Mouse (Mus musculus) limb, embryonic 10.5 days (tissue): ENCODE data around the gene Cpxm1. TPM values are rescaled to one million over a fixed set of nuclear protein-coding genes. Genes with fewer than 3 reads are reported as not detected.
A peak's percentile ranks its signal among the peaks of the same experiment; 100 is the strongest.

Experiments used
- DNase-seq: peaks from one replicate; pipeline ENCODE4 v3.0.0-alpha.2; 2017; ENCODE audit warnings: low spot score
- H3K27ac ChIP-seq: fragments of 300-500 bp; sonication (generic); 2 replicates; pipeline ENCODE4 v1.5.1; 2016; ENCODE audit warnings: mild to moderate bottlenecking
- H3K27me3 ChIP-seq: fragments of 300-500 bp; sonication (generic); 2 replicates; pipeline ENCODE4 v1.6.1; 2016; ENCODE audit warnings: low read depth, mild to moderate bottlenecking; ENCODE audit not compliant: poor library complexity, severe bottlenecking
- H3K36me3 ChIP-seq: fragments of 300-500 bp; sonication (generic); 2 replicates; pipeline ENCODE4 v1.6.1; 2016; ENCODE audit warnings: mild to moderate bottlenecking, moderate library complexity
- H3K4me1 ChIP-seq: fragments of 300-500 bp; sonication (generic); 2 replicates; pipeline ENCODE4 v1.6.1; 2016
- H3K4me3 ChIP-seq: fragments of 300-500 bp; sonication (generic); 2 replicates; pipeline ENCODE4 v1.5.1; 2016; ENCODE audit warnings: mild to moderate bottlenecking, moderate library complexity
- H3K9me3 ChIP-seq: fragments of 300-500 bp; sonication (generic); replicated peaks from 2 replicates; pipeline ENCODE4 v1.6.1; 2016; ENCODE audit warnings: mild to moderate bottlenecking
- WGBS: fragments of 180-500 bp; shearing (Covaris S2); methylation state at CpG from one replicate; pipeline ENCODE4 v1.1.7; 2016; 5-methylcytosine and 5-hydroxymethylcytosine counted together
- polyA plus RNA-seq: library from polyadenylated mRNA; unstranded; fragments of >200 nt; fragmentation: Nextera tagmentation; extraction: Ambion mirVana; gene quantifications from 2 replicates; pipeline ENCODE4 v1.2.1, GENCODE M21; 2016

Cpxm1 gene
- 65.6 and 75.4 TPM in 2 replicates for polyA plus RNA-seq

DNA sequence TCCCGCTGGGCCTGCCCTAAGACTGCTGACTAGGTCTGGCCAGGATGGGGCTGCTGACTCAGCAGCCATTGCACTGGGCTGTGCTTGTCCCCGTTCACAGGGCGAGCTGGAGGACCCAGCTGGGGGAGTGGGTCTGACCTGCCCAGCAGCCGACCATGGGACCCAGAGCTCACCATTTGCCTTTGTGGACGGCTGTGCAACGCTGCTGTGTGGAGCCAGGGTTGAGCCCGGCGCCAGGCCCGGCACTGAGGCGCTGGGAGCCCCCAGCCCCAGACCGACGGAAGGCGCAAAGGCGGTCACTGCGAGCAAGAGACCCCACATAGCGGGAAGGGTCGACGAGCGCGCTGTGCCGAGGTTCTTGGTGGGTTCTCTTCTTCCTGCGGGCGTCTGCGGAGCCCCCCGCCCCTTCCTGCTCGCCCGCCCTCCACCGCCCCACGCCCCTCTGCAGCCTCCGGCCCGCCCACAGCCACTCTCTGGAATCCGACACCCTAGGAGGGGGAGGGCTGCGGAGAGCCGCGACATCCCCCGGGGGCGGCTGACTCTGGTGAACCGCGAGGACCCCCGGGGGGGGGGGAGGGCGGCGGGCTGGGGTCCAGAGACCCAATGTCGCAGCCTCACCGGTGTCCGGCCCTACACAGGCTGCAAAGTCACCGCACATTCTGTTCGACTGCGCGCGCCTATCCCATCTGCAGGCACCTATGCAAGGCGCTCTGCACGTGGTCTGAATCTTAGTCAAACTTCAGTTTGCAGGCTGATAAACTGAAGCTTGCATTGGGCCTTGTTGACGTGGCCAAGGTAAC, at the start of gene Cpxm1:
Gene Cpxm1 (minus strand): TSS at position 389 of the 800 bp plus-strand sequence.
- H3K36me3 ChIP-seq, result peaks cover 39% of the 10 kb centered on the region
- no peaks in the 10 kb centered on the region for H3K9me3 ChIP-seq
- H3K4me3 ChIP-seq, result peak within 1 kb of the TSS; percentile 80
- WGBS, result under 1% methylated on average over 52 of the region's 53 CpGs
- peak within 1 kb of the TSS; percentile 96 for H3K27ac ChIP-seq
- no peaks in the 10 kb centered on the region for H3K27me3 ChIP-seq
- DNase-seq, result peak; percentile 90
- peaks cover 32% of the 10 kb centered on the region for H3K4me1 ChIP-seq

DNA sequence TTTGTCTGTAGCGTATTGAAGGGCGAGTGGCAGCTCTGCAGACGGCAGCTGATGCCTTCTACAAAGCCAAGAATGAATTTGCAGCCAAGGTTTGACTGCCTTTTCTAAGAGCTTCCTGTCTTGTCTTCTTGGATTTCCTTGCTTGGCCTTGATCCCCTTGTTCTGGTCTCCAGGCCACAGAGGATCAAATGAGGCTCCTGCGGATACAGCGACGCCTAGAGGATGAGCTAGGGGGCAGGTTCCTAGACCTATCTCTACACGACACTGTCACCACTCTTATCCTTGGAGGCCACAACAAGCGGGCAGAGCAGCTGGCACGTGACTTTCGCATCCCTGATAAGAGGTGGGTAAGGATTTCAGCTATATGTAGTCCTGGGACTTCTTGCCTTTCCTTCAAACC, 44.8 kb upstream of the Cpxm1 start:
- Histone ChIP-seq H3K9me3 (no peaks in the 10 kb centered on the region), H3K36me3 (peaks cover 80% of the 10 kb centered on the region), H3K4me3 (no peak overlapping the region), H3K4me1 (no peaks in the 10 kb centered on the region), H3K27ac (no peak overlapping the region), H3K27me3 (no peaks in the 10 kb centered on the region)
- no peak for DNase-seq
- 89% methylated on average over 10 of the region's 10 CpGs for WGBS

DNA sequence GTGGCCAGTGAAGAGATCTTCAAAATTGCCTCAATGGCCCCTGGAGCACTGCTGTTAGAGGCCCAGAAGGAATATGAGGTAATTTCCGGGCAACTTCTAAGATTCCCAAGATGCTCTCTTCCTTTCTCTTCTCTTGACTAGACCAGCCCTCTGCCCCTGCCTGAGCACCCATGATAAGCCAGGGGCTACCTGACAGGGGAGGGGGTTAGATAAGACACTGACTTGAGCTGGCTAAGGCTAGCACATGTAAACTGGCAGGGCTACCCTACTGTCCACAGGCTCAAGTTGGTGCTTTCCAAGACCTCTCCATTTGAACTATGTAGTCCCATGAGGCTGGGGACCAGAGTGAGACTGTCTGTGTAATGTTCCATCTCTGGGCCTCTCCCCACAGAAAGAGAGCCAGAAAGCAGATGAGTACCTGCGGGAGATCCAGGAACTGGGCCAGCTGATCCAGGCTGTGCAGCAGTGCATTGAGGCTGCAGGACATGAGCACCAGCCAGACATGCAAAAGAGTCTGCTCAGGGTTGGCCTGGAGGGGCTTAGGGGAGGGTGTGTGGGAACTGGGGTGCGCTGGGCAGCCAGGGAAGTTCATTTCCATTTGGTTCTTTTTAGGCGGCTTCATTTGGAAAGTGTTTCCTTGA, 42.6 kb upstream of the Cpxm1 start:
- no peak for DNase-seq
- peaks cover 84% of the 10 kb centered on the region for H3K36me3 ChIP-seq
- no peak overlapping the region for H3K4me3 ChIP-seq
- H3K4me1 ChIP-seq, result no peaks in the 10 kb centered on the region
- 95% methylated on average over 4 of the region's 4 CpGs for WGBS
- H3K27me3 ChIP-seq, result no peaks in the 10 kb centered on the region
- no peaks in the 10 kb centered on the region for H3K9me3 ChIP-seq
- H3K27ac ChIP-seq, result no peak overlapping the region

DNA sequence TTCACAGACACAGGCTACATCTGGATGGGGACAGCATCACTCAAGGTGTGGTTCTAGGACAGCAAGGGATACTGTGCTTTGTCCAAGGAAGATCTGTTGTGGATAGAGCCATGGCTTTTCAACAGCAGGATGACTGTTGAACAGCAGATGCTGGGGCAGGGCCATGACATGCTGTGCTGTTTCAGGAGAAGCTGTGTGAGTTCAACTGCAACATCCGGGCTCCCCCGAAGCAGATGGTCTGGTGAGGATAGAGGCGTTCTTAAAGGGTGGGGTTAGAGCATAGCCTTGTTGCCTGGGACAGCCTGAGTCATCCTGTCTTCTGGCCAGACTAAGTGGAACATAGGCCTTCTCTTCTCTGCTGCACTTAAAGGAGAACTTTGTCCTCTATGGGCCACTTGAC, 41.5 kb upstream of the Cpxm1 start:
- H3K27ac ChIP-seq, result no peak overlapping the region
- WGBS, result 92% methylated on average over 3 of the region's 3 CpGs
- H3K4me3 ChIP-seq, result no peak overlapping the region
- peaks cover 74% of the 10 kb centered on the region for H3K36me3 ChIP-seq
- DNase-seq, result no peak
- no peaks in the 10 kb centered on the region for H3K4me1 ChIP-seq
- H3K9me3 ChIP-seq, result no peaks in the 10 kb centered on the region
- H3K27me3 ChIP-seq, result no peaks in the 10 kb centered on the region

DNA sequence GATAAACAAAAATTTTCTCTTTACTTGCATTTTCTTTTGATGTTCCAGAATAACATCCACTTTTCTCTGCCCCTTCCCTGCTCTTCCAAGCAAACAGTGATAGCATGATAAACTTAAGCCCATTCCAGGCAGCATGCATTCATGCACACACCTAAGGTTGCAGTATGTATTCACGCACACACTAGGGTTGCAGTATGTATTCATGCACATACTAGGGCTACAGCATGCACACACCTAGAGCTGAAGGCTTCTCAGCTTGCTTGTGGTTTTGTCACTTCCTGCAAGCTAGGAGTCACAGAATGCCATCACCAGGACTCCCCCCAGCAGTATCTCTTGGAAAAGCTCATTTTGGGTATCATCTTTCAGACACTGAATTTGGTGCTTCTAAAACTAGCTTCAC, 39.4 kb upstream of the Cpxm1 start:
- Histone ChIP-seq H3K36me3 (peaks cover 62% of the 10 kb centered on the region), H3K27ac (no peak overlapping the region), H3K4me3 (no peak overlapping the region), H3K9me3 (no peaks in the 10 kb centered on the region), H3K4me1 (no peaks in the 10 kb centered on the region), H3K27me3 (no peaks in the 10 kb centered on the region)
- 91% methylated on average over 1 of the region's 1 CpGs for WGBS
- DNase-seq, result no peak

DNA sequence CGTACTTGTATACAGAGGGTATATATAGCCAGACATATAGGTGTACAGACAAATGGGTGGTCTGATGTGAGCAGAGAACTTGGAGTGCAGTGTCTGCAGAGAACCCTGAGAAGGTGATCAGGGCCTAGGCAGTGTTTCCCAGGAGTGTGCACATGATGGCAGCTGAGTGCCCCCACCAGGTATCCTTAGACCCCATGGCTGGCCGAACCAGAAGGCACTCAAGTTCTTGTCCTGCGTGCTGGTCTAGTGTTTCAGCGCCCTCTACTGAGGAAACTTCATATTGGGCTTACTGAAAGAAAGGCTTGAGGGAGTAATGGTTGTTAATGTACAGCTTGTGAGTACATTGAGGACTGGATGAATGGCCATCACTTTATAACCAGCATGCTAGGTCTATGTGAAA, 35.8 kb upstream of the Cpxm1 start:
- no peak for DNase-seq
- H3K36me3 ChIP-seq, result peaks cover 44% of the 10 kb centered on the region
- H3K27me3 ChIP-seq, result no peaks in the 10 kb centered on the region
- WGBS, result 30% methylated on average over 4 of the region's 4 CpGs
- H3K4me3 ChIP-seq, result no peak overlapping the region
- H3K4me1 ChIP-seq, result no peaks in the 10 kb centered on the region
- no peak overlapping the region for H3K27ac ChIP-seq
- no peaks in the 10 kb centered on the region for H3K9me3 ChIP-seq

DNA sequence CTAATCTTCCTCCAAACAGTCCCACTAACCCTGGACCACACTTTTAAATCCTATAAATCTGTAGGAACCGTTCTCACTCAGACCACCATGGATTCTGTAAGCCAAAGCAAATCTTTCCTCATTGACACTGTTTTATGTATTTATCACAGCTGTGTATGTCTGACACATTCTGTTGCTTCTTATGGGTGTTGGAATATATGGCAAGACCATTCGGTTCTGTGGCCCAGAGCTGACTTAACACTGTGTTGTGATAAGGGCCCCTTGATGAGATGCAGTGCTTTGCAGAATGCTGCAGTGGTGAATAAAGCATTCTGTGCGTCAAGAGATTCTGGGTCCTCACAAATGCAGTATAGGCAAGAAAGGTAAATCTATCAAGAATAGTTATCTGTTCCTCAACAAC, 34.8 kb upstream of the Cpxm1 start:
- 90% methylated on average over 3 of the region's 3 CpGs for WGBS
- H3K9me3 ChIP-seq, result no peaks in the 10 kb centered on the region
- peaks cover 42% of the 10 kb centered on the region for H3K36me3 ChIP-seq

DNA sequence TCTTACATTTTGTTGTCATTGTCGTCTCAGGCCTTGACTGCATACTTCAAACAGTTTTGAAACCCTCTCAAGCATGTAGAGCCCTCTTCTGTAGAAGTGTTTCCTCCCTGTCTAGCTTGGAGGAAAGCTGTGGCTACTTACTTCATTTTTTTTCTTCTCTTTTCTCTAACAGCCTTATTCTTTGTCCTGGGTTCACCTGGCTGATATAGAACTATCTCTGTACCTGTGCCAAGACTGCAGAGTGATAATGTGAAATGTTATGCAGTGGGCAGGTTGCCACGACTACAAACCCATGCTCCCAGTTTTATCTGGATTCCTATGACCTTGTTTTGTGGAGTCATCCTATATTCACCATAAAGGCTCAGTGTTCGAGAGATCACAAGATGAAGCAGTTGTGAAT, 33.1 kb upstream of the Cpxm1 start:
- Histone ChIP-seq H3K4me3 (no peak overlapping the region), H3K36me3 (peaks cover 42% of the 10 kb centered on the region), H3K27me3 (no peaks in the 10 kb centered on the region), H3K4me1 (no peaks in the 10 kb centered on the region), H3K27ac (no peak overlapping the region), H3K9me3 (no peaks in the 10 kb centered on the region)
- no peak for DNase-seq
- 87% methylated on average over 3 of the region's 3 CpGs for WGBS

More for the DNA sequence above, 34.8 kb upstream of the Cpxm1 start:
- Histone ChIP-seq H3K4me3 (no peak overlapping the region), H3K4me1 (no peaks in the 10 kb centered on the region), H3K27ac (no peak overlapping the region), H3K27me3 (no peaks in the 10 kb centered on the region)
- DNase-seq, result no peak

DNA sequence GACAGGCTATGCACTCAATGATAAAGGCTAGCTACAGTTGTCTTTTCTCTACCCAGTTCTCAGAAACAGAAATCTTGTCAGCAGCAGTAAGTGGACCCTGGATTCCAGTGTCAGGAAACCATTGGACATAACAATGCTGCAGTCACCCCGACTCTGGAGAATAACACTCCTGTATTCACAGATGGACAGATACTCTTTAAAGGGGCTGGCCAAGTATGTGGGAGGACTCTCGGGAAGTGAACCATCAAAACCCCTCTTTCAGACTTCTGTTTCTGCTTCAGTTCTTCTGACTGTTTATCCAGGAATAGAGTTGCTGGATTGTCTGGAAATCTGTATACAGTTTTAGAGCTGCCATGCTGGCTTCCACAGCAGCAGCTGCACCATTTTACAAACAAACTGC, 32.5 kb upstream of the Cpxm1 start:
- no peak overlapping the region for H3K27ac ChIP-seq
- no peaks in the 10 kb centered on the region for H3K27me3 ChIP-seq
- H3K4me1 ChIP-seq, result peaks cover 6% of the 10 kb centered on the region
- H3K4me3 ChIP-seq, result no peak overlapping the region
- no peak for DNase-seq
- no peaks in the 10 kb centered on the region for H3K9me3 ChIP-seq
- 89% methylated on average over 2 of the region's 2 CpGs for WGBS
- peaks cover 42% of the 10 kb centered on the region for H3K36me3 ChIP-seq

DNA sequence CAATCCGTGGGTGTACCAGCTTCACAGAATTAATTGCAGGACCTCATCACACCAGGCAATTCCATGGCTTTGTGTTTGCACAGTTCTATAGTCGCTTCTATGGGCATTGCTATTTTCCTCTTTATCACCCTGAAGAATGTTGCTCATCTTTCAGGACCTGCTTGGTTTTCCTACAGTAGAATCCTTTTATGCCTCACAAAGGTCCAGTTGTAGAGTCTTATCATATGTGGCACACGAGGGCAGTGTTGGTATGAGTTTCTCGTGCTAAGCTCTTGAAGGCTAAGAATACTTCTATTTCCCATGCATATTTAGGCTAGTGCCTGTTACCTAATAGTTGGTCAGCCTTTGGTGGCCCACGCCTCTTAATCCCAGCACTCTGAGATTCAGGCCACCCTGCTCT, 27.7 kb upstream of the Cpxm1 start:
- Histone ChIP-seq H3K4me1 (peaks cover 24% of the 10 kb centered on the region), H3K27ac (peak overlapping the region; percentile 97), H3K27me3 (no peaks in the 10 kb centered on the region), H3K4me3 (peak overlapping the region; percentile 85), H3K9me3 (no peaks in the 10 kb centered on the region), H3K36me3 (peaks cover 37% of the 10 kb centered on the region)
- 68% methylated on average over 5 of the region's 5 CpGs for WGBS
- DNase-seq, result no peak

DNA sequence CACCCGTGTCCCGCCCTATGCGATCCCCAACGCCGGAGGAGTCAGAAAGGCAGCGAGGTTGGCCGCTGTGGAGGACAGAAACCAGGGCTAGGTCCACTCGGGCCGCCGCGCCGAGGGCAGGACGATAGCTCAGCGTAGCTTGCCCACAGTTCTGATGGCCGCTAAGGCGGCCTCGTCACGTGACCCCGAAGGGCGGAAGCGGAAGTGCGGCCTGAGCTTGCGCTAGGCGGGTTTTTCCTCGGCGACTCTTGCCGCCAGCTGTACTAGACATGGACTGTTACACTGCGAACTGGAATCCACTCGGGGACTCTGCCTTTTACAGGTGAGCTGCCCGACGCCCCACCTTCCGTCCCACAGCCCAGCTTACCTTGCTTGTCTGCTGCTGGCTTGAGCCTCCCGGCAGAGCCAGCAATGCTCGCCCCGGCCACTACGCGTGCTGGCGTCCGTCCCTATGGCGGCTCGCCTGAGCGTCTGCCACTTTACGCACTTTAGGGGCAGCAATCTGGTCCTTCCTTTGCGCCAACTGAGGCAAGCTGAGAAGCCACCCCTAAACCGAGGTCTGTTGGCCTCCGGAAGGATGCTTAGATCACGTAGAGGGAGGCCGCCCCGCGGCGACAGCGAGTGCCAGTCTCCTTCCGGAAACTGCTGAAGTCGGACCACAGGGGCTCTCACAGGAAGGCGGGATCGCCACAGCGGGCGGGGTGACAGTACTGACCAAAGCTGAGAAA, 26.9 kb upstream of the Cpxm1 start, which contains the start of the genes Vps16 and Pced1a:
Gene Vps16 (plus strand): TSS at position 214 of the 728 bp plus-strand sequence.
Gene Pced1a (minus strand): TSS at position 576 of the 728 bp plus-strand sequence.
- Histone ChIP-seq H3K36me3 (peaks cover 41% of the 10 kb centered on the region), H3K27ac (peak within 1 kb of the TSS; percentile 97), H3K9me3 (no peaks in the 10 kb centered on the region), H3K4me3 (peak within 1 kb of the TSS; percentile 85), H3K27me3 (no peaks in the 10 kb centered on the region), H3K4me1 (peaks cover 24% of the 10 kb centered on the region)
- peak; percentile 98 for DNase-seq
- under 1% methylated on average over 58 of the region's 58 CpGs for WGBS

DNA sequence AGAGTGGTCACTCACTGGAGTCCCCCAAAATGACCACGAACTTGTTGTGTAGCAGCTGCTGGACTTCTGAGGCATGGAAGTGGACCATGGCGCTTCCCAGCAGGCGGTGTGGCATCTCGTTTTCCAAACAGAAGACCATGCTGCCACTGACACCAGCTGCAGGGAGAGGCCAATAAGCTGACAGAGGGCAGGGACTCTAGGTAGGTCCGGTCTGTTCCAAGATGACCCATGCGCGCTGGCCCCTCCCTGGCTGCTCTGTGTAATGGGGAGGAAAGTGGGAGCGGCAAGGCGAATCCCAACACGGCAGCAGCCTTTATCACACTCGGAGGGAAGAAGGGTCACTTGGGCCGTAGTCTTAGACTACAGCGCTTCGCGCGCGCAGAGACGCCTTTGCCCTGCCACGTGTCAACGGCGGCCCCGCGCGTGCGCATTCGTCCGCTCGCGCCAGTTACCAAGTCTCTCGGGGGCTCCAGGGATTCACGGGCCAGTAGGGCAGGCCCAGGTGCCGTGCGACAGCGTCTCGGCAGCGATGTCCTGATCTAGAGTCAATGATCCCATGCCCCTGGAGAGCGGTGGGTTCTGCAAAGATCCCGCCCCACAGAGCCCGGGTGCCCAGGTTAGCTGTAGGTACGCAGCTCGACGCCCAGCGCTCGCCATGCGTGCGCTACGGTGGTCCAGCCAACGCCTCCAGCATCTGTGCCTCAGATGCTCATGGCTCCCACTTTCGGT, 26.2 kb upstream of the Cpxm1 start:
- H3K4me1 ChIP-seq, result peaks cover 24% of the 10 kb centered on the region
- H3K9me3 ChIP-seq, result no peaks in the 10 kb centered on the region
- H3K27me3 ChIP-seq, result no peaks in the 10 kb centered on the region
- H3K36me3 ChIP-seq, result peaks cover 46% of the 10 kb centered on the region
- peak overlapping the region; percentile 97 for H3K27ac ChIP-seq
- peak; percentile 87 for DNase-seq
- peak overlapping the region; percentile 85 for H3K4me3 ChIP-seq
- WGBS, result 20% methylated on average over 49 of the region's 49 CpGs
